Mouse (Mus musculus): ENCODE measurements around the gene Hoxa6. TPM values are rescaled to one million over a fixed set of nuclear protein-coding genes. Genes with fewer than 3 reads are reported as not detected.

Gene Hoxa6
- polyA plus RNA-seq, 1 experiment from 2014 or later, result 2.9 TPM

DNA sequence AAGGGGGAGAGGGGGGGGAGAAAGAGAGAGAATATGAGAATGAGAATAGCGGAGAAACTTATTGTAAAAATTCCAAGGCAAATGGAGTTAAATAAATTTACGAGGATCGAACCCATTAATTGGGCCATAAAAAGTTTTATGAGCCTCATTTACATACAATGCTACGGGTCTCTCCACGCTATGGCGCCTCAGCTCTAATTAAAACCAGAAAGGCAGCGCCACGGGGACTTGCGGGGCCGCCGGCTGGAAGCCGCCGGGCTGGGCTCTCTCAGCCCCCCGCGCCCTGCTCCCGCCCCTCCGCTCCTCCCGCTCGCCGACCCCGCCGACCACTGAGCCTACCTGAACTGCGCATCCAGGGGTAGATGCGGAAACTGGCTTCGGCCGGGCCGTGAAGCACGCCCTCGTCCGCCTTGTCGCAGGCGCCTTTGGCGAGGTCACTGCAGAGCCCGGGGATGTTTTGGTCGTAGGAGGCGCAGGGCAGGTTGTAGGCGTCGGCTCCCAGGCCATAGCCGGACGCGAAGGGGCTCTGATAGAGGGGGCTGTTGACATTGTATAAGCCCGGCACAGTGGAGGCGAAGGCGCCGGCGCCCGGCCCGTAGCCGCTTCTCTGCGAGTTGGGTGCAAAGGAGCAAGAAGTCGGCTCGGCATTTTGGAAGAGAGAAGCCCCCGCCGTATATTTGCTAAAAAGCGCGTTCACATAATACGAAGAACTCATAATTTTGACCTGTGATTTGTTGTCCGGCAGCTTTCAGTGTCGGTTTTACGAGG lies 8.4 kb upstream of the Hoxa6 start:
- Histone ChIP-seq H3K27me3 (peaks cover 99% of the 10 kb centered on the region), H3K4me1 (peaks cover 32% of the 10 kb centered on the region), H3K4me2 (peak overlapping the region; percentile 69), H3K36me3 (no peaks in the 10 kb centered on the region), H3K27ac (no peak overlapping the region), H3K4me3 (peak overlapping the region; percentile 44), H3K9ac (no peak overlapping the region), H3K9me3 (no peaks in the 10 kb centered on the region)
- 3% methylated on average over 60 of the region's 60 CpGs for WGBS
- no peak for ATAC-seq (ENCODE audit: borderline replicate concordance, extremely low read depth, low FRiP score, low TSS enrichment)

DNA sequence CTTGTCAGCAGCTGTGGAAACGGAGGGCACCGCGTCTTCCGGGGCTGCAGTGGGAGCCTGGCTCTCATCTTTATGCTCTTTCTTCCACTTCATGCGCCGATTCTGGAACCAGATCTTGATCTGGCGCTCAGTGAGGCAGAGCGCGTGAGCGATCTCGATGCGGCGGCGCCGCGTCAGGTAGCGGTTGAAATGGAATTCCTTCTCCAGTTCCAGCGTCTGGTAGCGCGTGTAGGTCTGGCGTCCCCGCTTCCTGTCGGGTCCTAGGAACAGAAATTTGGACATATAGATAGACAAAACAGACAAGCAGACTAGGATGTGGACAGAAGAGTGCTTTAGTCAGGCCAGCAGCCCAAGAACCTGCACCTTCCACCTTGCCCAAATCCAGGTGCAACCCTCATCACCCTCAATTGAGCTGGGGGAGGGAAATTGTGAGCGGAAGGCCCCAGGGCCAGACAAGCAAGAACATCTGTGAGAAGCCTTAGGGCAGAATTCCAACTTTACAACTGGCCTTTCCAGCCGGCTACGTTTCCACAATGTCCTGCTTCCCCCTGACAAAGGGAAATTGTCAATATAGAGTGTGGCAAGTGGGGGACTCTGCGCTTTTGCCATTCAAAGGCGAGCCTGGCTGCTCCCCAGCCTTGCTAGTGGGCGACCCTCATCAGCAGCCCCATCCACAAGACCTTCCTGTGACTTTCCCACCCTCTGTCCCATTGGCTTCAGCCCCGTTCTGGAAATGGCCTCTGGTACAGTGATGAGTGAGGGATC lies 7.4 kb upstream of the Hoxa6 start:
- no peaks in the 10 kb centered on the region for H3K9me3 ChIP-seq
- peak overlapping the region; percentile 69 for H3K4me2 ChIP-seq
- peak overlapping the region; percentile 44 for H3K4me3 ChIP-seq
- no peaks in the 10 kb centered on the region for H3K36me3 ChIP-seq
- 5% methylated on average over 30 of the region's 30 CpGs for WGBS
- H3K4me1 ChIP-seq, result peaks cover 26% of the 10 kb centered on the region
- H3K27me3 ChIP-seq, result peaks cover 100% of the 10 kb centered on the region
- no peak for ATAC-seq (ENCODE audit: borderline replicate concordance, extremely low read depth, low FRiP score, low TSS enrichment)
- H3K9ac ChIP-seq, result no peak overlapping the region
- H3K27ac ChIP-seq, result no peak overlapping the region

- WGBS, result 30% methylated on average over 3 of the region's 3 CpGs
- no peak overlapping the region for H3K9ac ChIP-seq
- no peak overlapping the region for H3K4me2 ChIP-seq
- no peak for ATAC-seq (ENCODE audit: borderline replicate concordance, extremely low read depth, low FRiP score, low TSS enrichment)
- no peak overlapping the region for H3K4me3 ChIP-seq
- peaks cover 98% of the 10 kb centered on the region for H3K27me3 ChIP-seq
- H3K36me3 ChIP-seq, result no peaks in the 10 kb centered on the region
- H3K27ac ChIP-seq, result no peak overlapping the region
- H3K4me1 ChIP-seq, result peaks cover 26% of the 10 kb centered on the region
- H3K9me3 ChIP-seq, result no peaks in the 10 kb centered on the region
Measured at GRCm38 (mm10) chr6:52215070-52215469, 6.5 kb upstream of the Hoxa6 start.

- Histone ChIP-seq H3K4me2 (0 out of 2 replicates have a peak overlapping the region, but pooled peaks have one; percentile 61), H3K9ac (no peak overlapping the region), H3K9me3 (no peaks in the 10 kb centered on the region), H3K4me3 (no peak overlapping the region), H3K27ac (no peak overlapping the region), H3K27me3 (peaks cover 98% of the 10 kb centered on the region), H3K36me3 (no peaks in the 10 kb centered on the region), H3K4me1 (peaks cover 26% of the 10 kb centered on the region)
- no peak for ATAC-seq (ENCODE audit: borderline replicate concordance, extremely low read depth, low FRiP score, low TSS enrichment)
- 34% methylated on average over 5 of the region's 5 CpGs for WGBS
Measured at GRCm38 (mm10) chr6:52214271-52214670, 5.7 kb upstream of the Hoxa6 start.

GRCm38 (mm10) chr6:52213119-52213986 lies 4.8 kb upstream of the Hoxa6 start, which contains the start of the genes Hoxa3 and Gm28308:
Gene Hoxa3, minus strand, starts transcription at chr6:52213336.
Gene Gm28308, minus strand, starts transcription at chr6:52213339.
- Histone ChIP-seq H3K36me3 (no peaks in the 10 kb centered on the region), H3K27ac (peak within 1 kb of the TSS; percentile 57), H3K27me3 (peaks cover 98% of the 10 kb centered on the region), H3K4me1 (peaks cover 26% of the 10 kb centered on the region), H3K4me3 (peak within 1 kb of the TSS; percentile 42), H3K9ac (peak within 1 kb of the TSS; percentile 35), H3K4me2 (peak within 1 kb of the TSS; percentile 61), H3K9me3 (no peaks in the 10 kb centered on the region)
- 10% methylated on average over 38 of the region's 38 CpGs for WGBS
- ATAC-seq (ENCODE audit: borderline replicate concordance, extremely low read depth, low FRiP score, low TSS enrichment), result no peak

- Histone ChIP-seq H3K27me3 (peaks cover 98% of the 10 kb centered on the region), H3K9me3 (no peaks in the 10 kb centered on the region), H3K4me3 (peak overlapping the region; percentile 42), H3K9ac (peak overlapping the region; percentile 30), H3K36me3 (no peaks in the 10 kb centered on the region), H3K4me1 (peaks cover 24% of the 10 kb centered on the region), H3K4me2 (peak overlapping the region; percentile 61), H3K27ac (peak overlapping the region; percentile 57)
- WGBS, result 8% methylated on average over 22 of the region's 22 CpGs
- no peak for ATAC-seq (ENCODE audit: borderline replicate concordance, extremely low read depth, low FRiP score, low TSS enrichment)
Measured at GRCm38 (mm10) chr6:52212556-52213118, 4.1 kb upstream of the Hoxa6 start.

DNA sequence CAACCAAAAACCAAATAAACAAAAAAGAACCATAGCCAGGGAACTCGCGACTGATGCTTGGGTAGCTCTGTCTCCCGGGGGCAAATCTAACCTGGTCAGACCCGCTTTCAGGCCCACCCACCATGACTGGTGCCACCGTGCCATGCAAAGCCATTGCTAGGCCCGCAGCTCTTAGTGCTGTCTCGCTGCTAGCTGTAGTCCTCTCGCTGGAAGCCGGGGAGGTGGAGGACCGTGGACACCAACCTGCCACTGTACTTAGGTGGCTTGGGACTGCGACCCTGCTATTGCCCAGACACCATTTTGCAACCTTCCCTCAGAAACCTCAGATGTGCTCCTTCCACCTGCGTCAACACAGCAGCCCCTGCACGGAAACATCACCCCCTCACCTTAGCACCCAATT lies 3.4 kb upstream of the Hoxa6 start:
- Histone ChIP-seq H3K4me2 (peak overlapping the region; percentile 61), H3K36me3 (no peaks in the 10 kb centered on the region), H3K9ac (peak overlapping the region; percentile 35), H3K9me3 (no peaks in the 10 kb centered on the region), H3K4me3 (peak overlapping the region; percentile 42), H3K27me3 (peaks cover 98% of the 10 kb centered on the region), H3K4me1 (peaks cover 17% of the 10 kb centered on the region), H3K27ac (peak overlapping the region; percentile 20; the same call in 1 of the 2 replicates)
- 6% methylated on average over 13 of the region's 13 CpGs for WGBS
- no peak for ATAC-seq (ENCODE audit: borderline replicate concordance, extremely low read depth, low FRiP score, low TSS enrichment)

- Histone ChIP-seq H3K27me3 (peaks cover 96% of the 10 kb centered on the region), H3K4me3 (peak overlapping the region; percentile 42), H3K27ac (peak overlapping the region; percentile 43; the same call in 1 of the 2 replicates), H3K9me3 (no peaks in the 10 kb centered on the region), H3K9ac (peak overlapping the region; percentile 35), H3K36me3 (no peaks in the 10 kb centered on the region), H3K4me2 (peak overlapping the region; percentile 61), H3K4me1 (peaks cover 13% of the 10 kb centered on the region; the same call in 1 of the 2 replicates)
- ATAC-seq (ENCODE audit: borderline replicate concordance, extremely low read depth, low FRiP score, low TSS enrichment), result peak; percentile 44
- WGBS, result 3% methylated on average over 37 of the region's 37 CpGs
Measured at GRCm38 (mm10) chr6:52211170-52211935, 2.8 kb upstream of the Hoxa6 start.

GRCm38 (mm10) chr6:52209685-52210046 lies 1.1 kb upstream of the Hoxa6 start:
- peak overlapping the region; percentile 77 for H3K27ac ChIP-seq

DNA sequence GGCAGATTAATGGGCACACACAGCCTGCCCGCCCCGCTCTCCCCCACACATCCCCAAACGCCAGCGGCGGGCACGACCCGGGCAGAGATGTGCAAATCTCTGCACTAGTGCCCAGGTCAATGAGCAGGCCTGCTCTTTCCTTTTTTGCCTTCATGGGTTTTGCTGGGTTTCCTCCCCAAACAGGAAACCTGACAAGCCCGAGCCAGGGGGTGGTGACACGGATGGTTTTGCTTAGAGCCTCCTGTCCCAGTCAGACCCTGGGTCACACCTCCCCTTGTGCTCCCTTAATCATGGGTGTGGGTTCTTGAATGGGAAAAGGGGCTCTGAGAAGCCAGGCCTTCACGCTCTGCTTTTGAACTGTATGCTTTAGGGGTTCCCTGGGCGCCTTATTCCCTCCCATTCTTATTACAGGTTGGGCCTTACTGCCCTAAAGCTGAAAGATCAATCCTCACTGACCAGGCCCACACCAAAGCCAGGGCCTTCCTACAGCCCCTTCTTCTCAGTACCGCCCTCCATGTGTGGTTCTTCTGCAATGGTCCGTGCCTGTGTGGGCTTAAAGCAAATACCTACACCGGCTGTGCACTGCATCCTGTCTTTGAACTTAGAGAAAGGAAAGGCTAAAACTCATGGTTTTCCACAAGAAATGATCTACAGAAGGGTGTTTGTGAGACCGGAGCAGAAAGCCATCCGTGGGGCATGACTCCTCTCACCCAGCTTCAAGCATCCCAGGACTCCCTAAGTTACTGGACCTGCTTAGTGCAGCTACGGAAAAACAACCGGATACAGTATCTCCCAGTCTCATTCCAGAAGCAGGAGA lies 554 bp upstream of the Hoxa6 start:
- H3K27ac ChIP-seq, result peak overlapping the region; percentile 77
- peaks cover 5% of the 10 kb centered on the region; the same call in 1 of the 2 replicates for H3K4me1 ChIP-seq
- peaks cover 96% of the 10 kb centered on the region for H3K27me3 ChIP-seq
- ATAC-seq (ENCODE audit: borderline replicate concordance, extremely low read depth, low FRiP score, low TSS enrichment), result no peak
- peak overlapping the region; percentile 42 for H3K4me3 ChIP-seq
- peak overlapping the region; percentile 43 for H3K9ac ChIP-seq
- H3K36me3 ChIP-seq, result no peaks in the 10 kb centered on the region
- H3K4me2 ChIP-seq, result peak overlapping the region; percentile 66
- H3K9me3 ChIP-seq, result no peaks in the 10 kb centered on the region
- WGBS, result 21% methylated on average over 18 of the region's 18 CpGs

More at GRCm38 (mm10) chr6:52209685-52210046, 1.1 kb upstream of the Hoxa6 start:
- no peak for ATAC-seq (ENCODE audit: borderline replicate concordance, extremely low read depth, low FRiP score, low TSS enrichment)
- H3K4me3 ChIP-seq, result peak overlapping the region; percentile 42
- H3K9me3 ChIP-seq, result no peaks in the 10 kb centered on the region
- H3K9ac ChIP-seq, result peak overlapping the region; percentile 32; the same call in 1 of the 2 replicates
- WGBS, result 41% methylated on average over 12 of the region's 12 CpGs
- H3K36me3 ChIP-seq, result no peaks in the 10 kb centered on the region
- peaks cover 5% of the 10 kb centered on the region; the same call in 1 of the 2 replicates for H3K4me1 ChIP-seq
- H3K4me2 ChIP-seq, result peak overlapping the region; percentile 66
- peaks cover 96% of the 10 kb centered on the region for H3K27me3 ChIP-seq

Measured in lung, embryonic 15.5 days (tissue).